Mouse (Mus musculus) testis, postnatal 14 days (tissue): ENCODE measurements around the gene Emilin1.
A peak's percentile ranks its signal among the peaks of the same experiment; 100 is the strongest.

ENCODE experiments used
- DNase-seq: peaks from one replicate; pipeline ENCODE4 v3.0.0; 2021; ENCODE audit warnings: low spot score

Gene Emilin1

GRCm38 (mm10) chr5:30960814-30961213, 47.6 kb downstream of the Emilin1 start:
- no peak for DNase-seq

DNA sequence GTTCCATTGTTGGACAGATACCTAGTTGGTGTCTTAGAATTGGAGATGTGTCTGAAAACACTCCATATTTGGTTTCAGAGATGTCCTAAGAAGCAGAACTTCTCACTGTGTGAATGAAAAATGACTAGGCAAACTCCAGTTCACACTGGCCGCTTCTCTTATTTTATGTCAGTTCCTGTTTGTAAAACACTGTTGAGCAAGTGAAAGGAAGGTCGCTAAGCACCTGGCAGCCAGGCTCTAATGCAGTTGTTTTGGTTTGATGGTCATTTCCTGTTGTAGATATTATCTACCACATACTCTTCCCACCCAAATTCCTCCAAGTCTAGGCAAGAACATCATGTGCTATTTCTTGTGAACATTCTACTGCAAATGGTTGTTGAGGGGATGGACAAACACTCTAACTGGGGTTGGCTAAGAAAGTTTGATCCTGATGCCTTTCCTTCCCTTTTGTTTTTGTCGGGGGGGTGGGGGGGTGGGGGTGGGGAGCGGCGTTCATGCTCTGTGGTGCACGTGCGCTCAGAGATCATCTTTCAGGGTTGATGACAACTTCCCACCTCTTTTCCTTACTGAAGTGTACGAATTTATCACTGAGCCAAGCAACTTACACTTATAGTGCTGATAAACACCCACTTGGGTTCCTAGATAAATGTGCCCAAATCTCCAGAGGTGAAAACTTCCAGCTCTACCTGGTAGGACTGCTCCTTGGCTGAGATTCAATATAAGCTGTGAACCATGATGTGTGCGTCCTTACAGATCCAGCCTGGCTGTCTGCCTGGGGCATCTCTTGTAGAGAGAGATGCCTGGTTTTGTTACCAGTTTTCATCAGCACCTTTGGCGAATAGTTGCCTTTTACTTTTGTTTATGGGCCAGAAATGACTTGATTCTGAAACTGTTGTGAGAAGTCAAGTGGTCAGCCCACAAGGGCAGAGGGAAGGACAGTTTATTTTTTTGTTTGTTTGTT, 48.6 kb downstream of the Emilin1 start:
- no peak for DNase-seq

DNA sequence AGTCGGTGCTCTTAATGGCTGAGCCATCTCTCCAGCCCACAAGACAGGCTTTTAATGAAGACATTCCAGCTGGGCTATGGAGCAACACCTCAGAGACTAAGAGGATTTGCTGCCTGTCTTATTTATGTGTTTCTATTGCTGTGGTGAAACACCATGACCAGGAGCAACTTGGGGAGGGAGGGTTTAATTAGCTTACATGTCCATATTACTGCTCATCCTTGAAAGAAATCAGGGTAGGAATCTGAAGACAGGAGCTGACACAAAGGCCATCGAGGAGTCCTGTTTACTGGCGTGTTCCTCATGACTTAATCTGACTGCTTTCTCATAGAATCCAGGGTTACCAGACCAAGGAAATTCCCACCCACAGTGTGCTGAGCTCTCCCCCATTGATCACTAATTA, 50.7 kb downstream of the Emilin1 start:
- DNase-seq, result no peak

DNA sequence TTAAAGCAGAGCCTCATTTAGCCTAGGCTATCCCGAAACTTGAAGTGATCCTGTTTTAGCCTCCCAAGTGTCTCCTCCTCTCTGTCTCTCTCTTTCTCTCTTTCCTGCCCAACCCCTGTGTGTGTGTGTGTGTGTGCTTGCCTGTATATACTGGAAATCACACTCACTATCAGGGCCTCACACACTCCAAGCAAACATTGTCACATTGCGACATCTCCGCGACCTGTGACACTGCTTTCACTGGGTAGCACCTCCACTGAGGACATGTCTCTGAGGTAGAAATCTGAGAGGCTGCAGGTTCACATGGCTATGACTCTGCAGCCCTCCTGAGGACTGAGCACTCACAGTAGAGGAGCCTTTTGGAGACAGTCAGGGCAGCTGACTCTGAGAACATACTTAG, 53.0 kb downstream of the Emilin1 start:
- DNase-seq, result no peak

DNA sequence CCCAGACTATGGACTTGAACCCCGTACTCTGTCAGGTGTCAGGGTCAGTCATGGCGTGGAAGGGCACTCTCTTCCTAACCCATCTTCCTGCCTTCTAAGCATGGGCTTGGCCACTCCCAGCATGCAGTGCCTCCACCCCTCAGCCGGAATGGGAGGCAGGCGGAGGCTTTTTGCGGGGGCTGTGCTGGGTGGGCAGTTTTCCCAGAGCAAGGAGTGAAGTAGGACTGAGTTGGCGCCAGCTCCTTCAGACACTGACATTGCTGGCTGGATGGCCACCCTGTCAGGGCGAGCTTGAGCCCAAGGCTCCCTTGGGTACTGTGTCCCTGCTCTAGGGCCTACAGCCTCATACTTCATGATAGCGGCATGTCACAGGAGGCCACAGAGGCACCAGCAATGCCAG, 55.2 kb downstream of the Emilin1 start, which contains the start of gene Tcf23:
TSS of gene Tcf23 (plus strand) at position 247 of the 400 bp plus-strand sequence.
- DNase-seq, result peak; percentile 82

DNA sequence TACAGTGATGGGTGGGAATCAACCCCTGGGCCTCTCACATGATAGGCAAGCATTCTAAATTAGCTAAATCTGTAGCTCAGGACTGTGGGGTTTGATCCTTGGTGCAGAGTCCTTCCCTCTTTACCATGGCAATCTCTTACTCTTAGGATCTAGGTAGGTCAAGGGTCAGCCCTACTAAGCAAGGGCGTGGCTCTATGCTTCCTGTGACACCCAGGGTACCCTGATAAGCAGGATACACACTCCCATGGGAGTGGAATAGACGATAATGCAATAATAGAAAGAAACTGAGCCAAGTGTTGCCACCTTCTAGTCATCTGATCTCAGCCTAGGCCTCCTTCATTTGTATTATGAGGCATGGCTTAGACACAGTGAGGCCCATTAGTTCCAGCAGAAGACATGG, 56.2 kb downstream of the Emilin1 start:
- DNase-seq, result no peak
